Mouse (Mus musculus) lung, postnatal 0 days (tissue): ENCODE data around the gene Abcc12.

ENCODE experiments used
- CTCF ChIP-seq: IDR thresholded peaks from 2 replicates; pipeline ENCODE4 v1.5.1; 2016; ENCODE audit warnings: antibody characterized with exemption, mild to moderate bottlenecking
- EP300 ChIP-seq: IDR thresholded peaks from 2 replicates; pipeline ENCODE4 v1.6.1; 2016; ENCODE audit warnings: antibody characterized with exemption, mild to moderate bottlenecking, control low read depth

DNA sequence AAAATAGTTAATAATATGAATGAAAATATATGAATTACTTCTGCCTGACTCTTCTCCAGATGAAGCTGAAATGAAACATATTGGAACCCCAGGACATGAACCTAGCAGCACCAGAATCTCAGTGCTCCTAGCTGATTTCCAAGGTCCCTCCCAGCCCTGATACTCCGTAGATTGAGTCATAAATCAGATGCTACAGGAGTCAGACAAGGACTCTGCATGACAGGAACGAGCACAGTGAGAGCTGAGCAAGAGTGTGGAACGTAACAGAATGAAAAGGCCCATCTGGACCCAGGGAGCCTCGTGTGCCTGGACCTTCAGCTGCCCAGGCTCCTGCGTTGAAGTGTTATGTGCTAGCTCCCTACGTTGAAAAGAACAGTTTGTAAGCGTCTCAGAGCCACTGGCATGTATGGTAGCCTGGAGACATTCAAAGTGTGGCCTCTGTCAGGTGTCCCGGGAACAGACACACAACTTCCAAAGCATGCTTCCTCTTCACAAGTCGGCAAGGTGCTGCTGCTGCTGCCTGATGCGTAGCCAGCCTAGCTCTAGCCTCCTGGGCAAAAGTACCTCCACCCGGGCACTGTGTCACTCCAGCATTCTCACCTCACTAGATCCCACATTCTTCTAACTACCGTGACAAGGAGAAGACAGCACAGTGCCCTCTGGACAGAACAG, 26.1 kb downstream of the Abcc12 start:
- TF ChIP-seq CTCF = no peak
- TF ChIP-seq EP300 = no peak
